Mouse (Mus musculus) frontal cortex, adult 2 months (tissue): Measurements from ENCODE around the gene Olfr961. TPM values are rescaled to one million over a fixed set of nuclear protein-coding genes. Genes with fewer than 3 reads are reported as not detected.

Experiments used
- polyA plus RNA-seq: library from polyadenylated mRNA; depleted of rRNA; stranded (reverse); fragments of >200 nt; gene quantifications from 2 replicates; pipeline ENCODE4 v1.2.3, GENCODE M21; 2012; rRNA removed

Olfr961 gene
- polyA plus RNA-seq, 1 experiment = not detected

Other genes with a start within 250 kb of the Olfr961 start
- not detected in 2 replicates for gene Olfr952, start 217.9 kb upstream of the Olfr961 start, polyA plus RNA-seq
- gene Olfr954, start 188.4 kb upstream of the Olfr961 start, polyA plus RNA-seq = not detected in 2 replicates
- gene Olfr955, start 173.1 kb upstream of the Olfr961 start, polyA plus RNA-seq = not detected in 2 replicates
- gene Olfr44, start 151.1 kb upstream of the Olfr961 start, polyA plus RNA-seq = not detected in 2 replicates
- gene Olfr957, start 129.3 kb upstream of the Olfr961 start, polyA plus RNA-seq = not detected in 2 replicates
- gene Olfr958, start 91.0 kb upstream of the Olfr961 start, polyA plus RNA-seq = not detected in 2 replicates
- gene Olfr959, start 69.5 kb upstream of the Olfr961 start, polyA plus RNA-seq = not detected in 2 replicates
- gene AW551984, start 40.7 kb upstream of the Olfr961 start, polyA plus RNA-seq = 4.4 and 5.5 TPM in 2 replicates
- not detected in 2 replicates for gene Olfr148, start 34.4 kb upstream of the Olfr961 start, polyA plus RNA-seq
- not detected in 2 replicates for gene Olfr960, start 23.7 kb upstream of the Olfr961 start, polyA plus RNA-seq
- gene Olfr963, start 22.1 kb downstream of the Olfr961 start, polyA plus RNA-seq = not detected in 2 replicates
- not detected in 2 replicates for gene Olfr149, start 62.0 kb downstream of the Olfr961 start, polyA plus RNA-seq
- 0.11 TPM in 1 of 2 replicates, not detected in the other for gene Olfr965, start 66.3 kb downstream of the Olfr961 start, polyA plus RNA-seq
- gene Olfr150, start 85.9 kb downstream of the Olfr961 start, polyA plus RNA-seq = not detected in 2 replicates
- not detected in 2 replicates for gene Olfr967, start 101.2 kb downstream of the Olfr961 start, polyA plus RNA-seq
- gene Olfr968, start 138.2 kb downstream of the Olfr961 start, polyA plus RNA-seq = not detected in 2 replicates
- gene Olfr969, start 145.9 kb downstream of the Olfr961 start, polyA plus RNA-seq = not detected in 2 replicates
- not detected in 2 replicates for gene Olfr970, start 163.8 kb downstream of the Olfr961 start, polyA plus RNA-seq
- not detected in 2 replicates for gene Olfr971, start 191.8 kb downstream of the Olfr961 start, polyA plus RNA-seq
- 0.06 TPM in 1 of 2 replicates, not detected in the other for gene Olfr972, start 221.3 kb downstream of the Olfr961 start, polyA plus RNA-seq